Mouse (Mus musculus) kidney, adult 2 months (tissue): ENCODE measurements around the gene Nek9. TPM values are rescaled to one million over a fixed set of nuclear protein-coding genes. Genes with fewer than 3 reads are reported as not detected.

Experiments used
- DNase-seq: peaks from one replicate; pipeline ENCODE4 v3.0.0; 2021
- H3K27ac ChIP-seq: fragments of 200-500 bp; 2 replicates; pipeline ENCODE4 v1.5.1; 2012; ENCODE audit warnings: low read depth, low read length, control low read depth, inconsistent platforms; ENCODE audit not compliant: insufficient read depth
- H3K27me3 ChIP-seq: fragments of 200-500 bp; replicated peaks from 2 replicates; pipeline ENCODE4 v1.6.1; 2012; ENCODE audit warnings: mild to moderate bottlenecking, moderate library complexity, low read length, inconsistent platforms; ENCODE audit not compliant: control insufficient read depth, insufficient read depth
- H3K36me3 ChIP-seq: fragments of 200-500 bp; 2 replicates; pipeline ENCODE4 v1.6.1; 2012; ENCODE audit warnings: mild to moderate bottlenecking, moderate library complexity, low read length, inconsistent platforms; ENCODE audit not compliant: control insufficient read depth, insufficient read depth
- H3K4me1 ChIP-seq: fragments of 200-500 bp; 2 replicates; pipeline ENCODE4 v1.6.1; 2011; ENCODE audit warnings: low read length; ENCODE audit not compliant: control insufficient read depth, insufficient read depth
- H3K4me3 ChIP-seq: fragments of 200-500 bp; 2 replicates; pipeline ENCODE4 v1.5.1; 2011; ENCODE audit warnings: mild to moderate bottlenecking, low read depth, low read length, control low read depth; ENCODE audit not compliant: insufficient read depth
- CTCF ChIP-seq: fragments of 200-500 bp; conservative IDR thresholded peaks from 2 replicates; pipeline ENCODE4 v1.5.1; 2011; ENCODE audit warnings: low read depth, mild to moderate bottlenecking, control low read depth, low read length, moderate library complexity, mixed read lengths; ENCODE audit not compliant: insufficient read depth, insufficient read length
- POLR2A ChIP-seq: fragments of 200-500 bp; IDR thresholded peaks from one replicate; pipeline ENCODE4 v1.6.1; 2011; ENCODE audit warnings: low read depth, low read length, control low read depth
- WGBS: fragments of 180-500 bp; shearing (Covaris S2); methylation state at CpG from one replicate; pipeline ENCODE4 v1.1.7; 2018; 5-methylcytosine and 5-hydroxymethylcytosine counted together
- polyA plus RNA-seq: library from polyadenylated mRNA; depleted of rRNA; stranded (reverse); fragments of >200 nt; gene quantifications from 2 replicates; pipeline ENCODE4 v1.2.3, GENCODE M21; 2012

Gene Nek9
- polyA plus RNA-seq, 1 experiment: 27.8 TPM

GRCm38 (mm10) chr12:85280845-85281651 lies 58.1 kb downstream of the Nek9 start:
- Histone ChIP-seq H3K27me3 (no peaks in the 10 kb centered on the region), H3K4me1 (peaks cover 5% of the 10 kb centered on the region; the same call in 1 of the 2 replicates), H3K36me3 (no peaks in the 10 kb centered on the region), H3K27ac (no peak overlapping the region), H3K4me3 (no peak overlapping the region)
- TF ChIP-seq POLR2A: no peak
- TF ChIP-seq CTCF: no peak
- DNase-seq: no peak
- WGBS: 75% methylated on average over 12 of the region's 12 CpGs

GRCm38 (mm10) chr12:85280105-85280844 lies 58.9 kb downstream of the Nek9 start:
- H3K4me1 ChIP-seq: peaks cover 5% of the 10 kb centered on the region; the same call in 1 of the 2 replicates
- peak; percentile 99 for DNase-seq
- H3K4me3 ChIP-seq: peak overlapping the region; percentile 89
- peak overlapping the region; percentile 68 for H3K27ac ChIP-seq
- H3K36me3 ChIP-seq: no peaks in the 10 kb centered on the region
- under 1% methylated on average over 31 of the region's 31 CpGs for WGBS
- TF ChIP-seq POLR2A: no peak
- TF ChIP-seq CTCF: no peak
- no peaks in the 10 kb centered on the region for H3K27me3 ChIP-seq

- H3K27me3 ChIP-seq: no peaks in the 10 kb centered on the region
- H3K4me1 ChIP-seq: peaks cover 5% of the 10 kb centered on the region; the same call in 1 of the 2 replicates
- WGBS: 5% methylated on average over 10 of the region's 10 CpGs
- no peak for DNase-seq
- TF ChIP-seq POLR2A (no peak), CTCF (no peak)
- peak overlapping the region; percentile 89 for H3K4me3 ChIP-seq
- peak overlapping the region; percentile 68 for H3K27ac ChIP-seq
- H3K36me3 ChIP-seq: no peaks in the 10 kb centered on the region
These were observed 59.6 kb downstream of the Nek9 start for GRCm38 (mm10) chr12:85279396-85280080.

GRCm38 (mm10) chr12:85278919-85279318 lies 60.2 kb downstream of the Nek9 start:
- WGBS: 97% methylated on average over 10 of the region's 10 CpGs

GRCm38 (mm10) chr12:85276273-85276672 lies 62.9 kb downstream of the Nek9 start:
- TF ChIP-seq POLR2A: no peak
- TF ChIP-seq CTCF: no peak
- WGBS: 67% methylated on average over 5 of the region's 5 CpGs
- Histone ChIP-seq H3K4me3 (no peak overlapping the region), H3K36me3 (no peaks in the 10 kb centered on the region), H3K4me1 (peaks cover 5% of the 10 kb centered on the region; the same call in 1 of the 2 replicates), H3K27me3 (no peaks in the 10 kb centered on the region), H3K27ac (no peak overlapping the region)
- DNase-seq: no peak

More at GRCm38 (mm10) chr12:85278919-85279318, 60.2 kb downstream of the Nek9 start:
- TF ChIP-seq POLR2A: no peak
- no peak for TF ChIP-seq CTCF
- no peaks in the 10 kb centered on the region for H3K36me3 ChIP-seq
- no peaks in the 10 kb centered on the region for H3K27me3 ChIP-seq
- DNase-seq: no peak
- H3K4me3 ChIP-seq: no peak overlapping the region
- H3K4me1 ChIP-seq: peaks cover 5% of the 10 kb centered on the region; the same call in 1 of the 2 replicates
- no peak overlapping the region for H3K27ac ChIP-seq

- no peak for DNase-seq
- Histone ChIP-seq H3K4me3 (no peak overlapping the region), H3K36me3 (no peaks in the 10 kb centered on the region), H3K27me3 (no peaks in the 10 kb centered on the region), H3K27ac (no peak overlapping the region), H3K4me1 (no peaks in the 10 kb centered on the region)
- 47% methylated on average over 10 of the region's 10 CpGs for WGBS
- TF ChIP-seq POLR2A (no peak), CTCF (no peak)
These were observed 65.7 kb downstream of the Nek9 start for GRCm38 (mm10) chr12:85273508-85273907.
